In the genomic region with DNA sequence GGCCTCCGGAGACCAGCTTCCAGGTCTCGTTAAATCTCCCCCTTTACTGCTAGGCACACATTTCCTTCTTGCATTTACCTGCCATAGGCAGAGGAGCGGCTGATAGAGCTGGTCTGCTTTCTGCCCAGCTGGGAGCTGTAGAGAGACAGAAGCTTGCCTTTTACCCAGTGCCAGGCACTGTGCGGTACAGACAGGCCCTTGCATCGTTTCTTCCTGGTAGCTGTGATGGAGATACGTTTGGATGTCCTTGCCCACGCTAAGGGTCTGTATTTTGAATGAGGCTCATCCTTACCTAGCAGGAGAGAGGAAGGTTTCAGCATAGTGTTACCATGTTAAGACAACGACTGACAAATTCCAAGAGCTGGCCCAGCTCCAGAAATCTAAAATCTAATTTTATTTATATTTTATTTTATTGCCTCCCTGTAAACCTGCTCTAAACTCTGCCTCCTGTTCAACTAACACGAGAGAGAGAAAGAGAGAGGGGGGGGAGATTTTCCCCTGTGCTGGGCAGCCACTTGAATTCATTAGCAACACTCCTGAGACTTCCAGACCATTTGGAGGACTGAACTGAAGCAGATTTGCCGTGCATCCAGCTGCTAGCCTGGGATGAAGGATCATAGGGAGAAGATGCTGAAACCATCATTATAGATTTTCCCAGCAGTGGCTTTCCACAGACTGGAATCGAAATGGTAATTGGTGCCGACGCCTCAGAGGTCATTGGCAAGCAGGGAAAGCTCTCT, we compare ENCODE assay signal across 27 mouse cellular contexts. TPM values are rescaled to one million over a fixed set of nuclear protein-coding genes. Genes with fewer than 3 reads are reported as not detected.
DNase-seq lines count a peak whose midpoint lies in the region; ATAC-seq lines count a peak whose summit lies in the region.
"Had no signal": no experiment of that assay in that cellular context is flagged by ENCODE, and none has a peak within 500 bp of the region (broad histone marks: within the 10 kb centered on the region; RNA-seq: fewer than 3 reads in every experiment).

No protein-coding gene starts in this region.

- no peak overlapping the region for H3K4me2 ChIP-seq in hindbrain, embryonic 16.5 days (ENCODE audit: low read length)
- H3K4me2 ChIP-seq in midbrain, embryonic 12.5 days (replicated peaks): no peak overlapping the region
- no peak overlapping the region for H3K4me2 ChIP-seq in neural tube, embryonic 15.5 days
- H3K4me2 ChIP-seq: limb, embryonic 13.5 days; liver, embryonic 12.5 days had no signal

- WGBS in hindbrain, embryonic 10.5 days: 77% methylated on average over 13 of the region's 13 CpGs
- 60% methylated on average over 13 of the region's 13 CpGs for WGBS in hindbrain, embryonic 16.5 days
- 72% methylated on average over 13 of the region's 13 CpGs for WGBS in midbrain, embryonic 12.5 days
- 57% methylated on average over 13 of the region's 13 CpGs for WGBS in neural tube, embryonic 15.5 days

- 0 out of 2 replicates have a peak overlapping the region, but pooled peaks have one; percentile 2 for H3K27ac ChIP-seq in hindbrain, embryonic 10.5 days
- H3K27ac ChIP-seq in hindbrain, embryonic 16.5 days (ENCODE audit: low read depth, low read length): no peak overlapping the region
- H3K27ac ChIP-seq in midbrain, embryonic 12.5 days (replicated peaks): peak overlapping the region; percentile 72
- 0 out of 2 replicates have a peak overlapping the region, but pooled peaks have one; percentile 18 for H3K27ac ChIP-seq in neural tube, embryonic 15.5 days (replicated peaks)
- H3K27ac ChIP-seq: forebrain, embryonic 10.5 days; gastrocnemius, adult 2 months; heart, embryonic 10.5 days; limb, embryonic 13.5 days; liver, embryonic 12.5 days had no signal

- no peak overlapping the region for H3K9ac ChIP-seq in hindbrain, embryonic 16.5 days (ENCODE audit: low read depth, low read length)
- no peak overlapping the region for H3K9ac ChIP-seq in midbrain, embryonic 12.5 days (replicated peaks)
- no peak overlapping the region for H3K9ac ChIP-seq in neural tube, embryonic 15.5 days (replicated peaks)
- H3K9ac ChIP-seq: limb, embryonic 13.5 days; liver, embryonic 12.5 days had no signal

- no peaks in the 10 kb centered on the region for H3K27me3 ChIP-seq in hindbrain, embryonic 10.5 days (ENCODE audit: insufficient read depth, poor library complexity, severe bottlenecking)
- no peaks in the 10 kb centered on the region for H3K27me3 ChIP-seq in hindbrain, embryonic 16.5 days (replicated peaks; ENCODE audit: control insufficient read depth, insufficient read depth, low read length)
- no peaks in the 10 kb centered on the region for H3K27me3 ChIP-seq in midbrain, embryonic 12.5 days
- H3K27me3 ChIP-seq in neural tube, embryonic 15.5 days (replicated peaks): no peaks in the 10 kb centered on the region
- H3K27me3 ChIP-seq: limb, embryonic 13.5 days; liver, embryonic 12.5 days had no signal

- H3K36me3 ChIP-seq in hindbrain, embryonic 10.5 days: no peaks in the 10 kb centered on the region
- H3K36me3 ChIP-seq in hindbrain, embryonic 16.5 days (ENCODE audit: control insufficient read depth, insufficient read depth, low read length): no peaks in the 10 kb centered on the region
- no peaks in the 10 kb centered on the region for H3K36me3 ChIP-seq in midbrain, embryonic 12.5 days
- H3K36me3 ChIP-seq in neural tube, embryonic 15.5 days: no peaks in the 10 kb centered on the region
- H3K36me3 ChIP-seq: forebrain, embryonic 10.5 days; heart, embryonic 10.5 days; limb, embryonic 13.5 days; liver, embryonic 12.5 days had no signal

- H3K4me3 ChIP-seq in hindbrain, embryonic 10.5 days: no peak overlapping the region
- no peak overlapping the region for H3K4me3 ChIP-seq in hindbrain, embryonic 16.5 days (ENCODE audit: low read length)
- no peak overlapping the region for H3K4me3 ChIP-seq in midbrain, embryonic 12.5 days
- H3K4me3 ChIP-seq in neural tube, embryonic 15.5 days (replicated peaks): no peak overlapping the region
- H3K4me3 ChIP-seq: forebrain, embryonic 10.5 days; gastrocnemius, adult 2 months; heart, embryonic 10.5 days; limb, embryonic 13.5 days; liver, embryonic 12.5 days had no signal

- no peaks in the 10 kb centered on the region for H3K9me3 ChIP-seq in hindbrain, embryonic 10.5 days
- H3K9me3 ChIP-seq in hindbrain, embryonic 16.5 days (ENCODE audit: control insufficient read depth, low read length): no peaks in the 10 kb centered on the region
- no peaks in the 10 kb centered on the region for H3K9me3 ChIP-seq in midbrain, embryonic 12.5 days
- H3K9me3 ChIP-seq in neural tube, embryonic 15.5 days (replicated peaks): no peaks in the 10 kb centered on the region
- H3K9me3 ChIP-seq: forebrain, embryonic 10.5 days; heart, embryonic 10.5 days; limb, embryonic 13.5 days; liver, embryonic 12.5 days had no signal

- H3K4me1 ChIP-seq in hindbrain, embryonic 10.5 days (replicated peaks): peaks cover 13% of the 10 kb centered on the region; the same call in 1 of the 2 replicates
- H3K4me1 ChIP-seq in hindbrain, embryonic 16.5 days (ENCODE audit: control insufficient read depth, insufficient read depth, low read depth, low read length): 0 out of 2 replicates have a peak, but pooled peaks cover 2% of the 10 kb centered on the region
- peaks cover 3% of the 10 kb centered on the region for H3K4me1 ChIP-seq in midbrain, embryonic 12.5 days
- H3K4me1 ChIP-seq in neural tube, embryonic 15.5 days: peaks cover 9% of the 10 kb centered on the region
- H3K4me1 ChIP-seq: forebrain, embryonic 10.5 days; heart, embryonic 10.5 days; liver, embryonic 12.5 days had no signal

- ATAC-seq in hindbrain, embryonic 16.5 days: no peak
- peak; percentile 60; the same call in 1 of the 2 replicates for ATAC-seq in midbrain, embryonic 12.5 days (ENCODE audit: low FRiP score, low read depth)
- no peak for ATAC-seq in neural tube, embryonic 15.5 days (ENCODE audit: low FRiP score)
- ATAC-seq: activated CD4-positive, CD25-positive, alpha-beta regulatory T cell, adult 4 months; intestine, embryonic 16.5 days; liver, embryonic 12.5 days had no signal

- DNase-seq in hindbrain, embryonic 10.5 days (ENCODE audit: low spot score): no peak
- DNase-seq in urinary bladder, adult 2 months (ENCODE audit: low spot score): peak; percentile 7
- DNase-seq in urinary bladder, postnatal 36 days (ENCODE audit: low spot score in 2 of 2): no peak
- no peak for DNase-seq in adrenal gland, postnatal 14 days
- DNase-seq in adrenal gland, adult (ENCODE audit: inconsistent age in 2 of 2, low spot score in 1 of 2): no peak
- DNase-seq: adrenal gland, postnatal 10 days; cerebellum, adult 8-10 months; cerebellum, postnatal 36 days; gastrocnemius, adult 2 months; kidney, postnatal 4 days; lung, adult 2 months; lung, postnatal 14 days; right cerebral cortex, postnatal 14 days; spleen, adult 18-20 months had no signal

RNA-seq across cellular contexts. Expression of a gene that starts 21.2 kb away (rescaled TPM):
- polyA plus RNA-seq in hindbrain, embryonic 10.5 days (2016; fragmentation: Nextera tagmentation; extraction: Ambion mirVana): 2.8 and 3.8 TPM in 2 replicates
- polyA plus RNA-seq in hindbrain, embryonic 16.5 days (2015; fragmentation: Nextera tagmentation; extraction: Ambion mirVana): 11.5 and 11.8 TPM in 2 replicates
- polyA plus RNA-seq in urinary bladder, adult 2 months (2012; rRNA removed): 5.0 and 7.7 TPM in 2 replicates
- polyA plus RNA-seq in midbrain, embryonic 12.5 days (2016; fragmentation: Nextera tagmentation; extraction: Ambion mirVana): 7.4 and 7.9 TPM in 2 replicates
- polyA plus RNA-seq in neural tube, embryonic 15.5 days (2015; fragmentation: Nextera tagmentation; extraction: Ambion mirVana): 11.0 and 13.5 TPM in 2 replicates
- 8.2 and 8.9 TPM in 2 replicates for total RNA-seq in adrenal gland, postnatal 14 days (2021)
- total RNA-seq: hematopoietic stem cell, adult 5-6 weeks; MEL; neutrophil, adult 5-6 weeks had no signal
- polyA plus RNA-seq: activated CD4-positive, CD25-positive, alpha-beta regulatory T cell, adult 4 months; C2C12 had no signal
